Mouse (Mus musculus) large intestine, adult 2 months (tissue): ENCODE results near the gene Xlr5c. TPM values are rescaled to one million over a fixed set of nuclear protein-coding genes. Genes with fewer than 3 reads are reported as not detected.
"Not testable (repeated sequence)": the region's sequence is repeated elsewhere in the genome, so short reads cannot be mapped to it uniquely, and the experiment has no call there.

Experiments used
- DNase-seq: peaks from one replicate; pipeline ENCODE4 v3.0.0-alpha.2; 2012; ENCODE audit warnings: low read depth, low spot score
- WGBS: fragments of 180-500 bp; shearing (Covaris S2); methylation state at CpG from one replicate; pipeline ENCODE4 v1.1.7; 2018; 5-methylcytosine and 5-hydroxymethylcytosine counted together
- polyA plus RNA-seq: library from polyadenylated mRNA; depleted of rRNA; stranded (reverse); fragments of >200 nt; gene quantifications from 2 replicates; pipeline ENCODE4 v1.2.3, GENCODE M21; 2012; rRNA removed

Xlr5c gene
- polyA plus RNA-seq: not detected in 2 replicates

DNA sequence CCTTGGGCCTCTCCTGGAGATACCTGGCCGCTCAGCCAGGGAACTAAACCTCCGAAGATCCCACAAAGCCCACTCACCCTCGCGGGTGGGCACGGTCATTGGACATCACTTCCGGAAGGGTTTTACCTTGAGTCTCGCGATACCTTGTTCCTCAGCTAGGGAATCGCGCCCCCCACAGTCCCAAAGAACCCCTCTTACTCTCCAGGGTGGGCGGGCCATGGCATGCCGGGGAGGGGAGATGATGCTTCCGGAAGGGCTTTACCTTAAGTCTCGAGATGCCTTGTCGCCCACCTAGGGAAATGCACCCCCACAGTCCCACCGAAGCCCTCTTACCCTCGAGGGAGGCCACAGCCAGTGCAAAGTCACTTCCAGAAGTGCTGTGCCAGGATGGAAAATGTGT, at the start of gene Xlr5c, which contains the start of gene Xlr5a:
TSS of gene Xlr5c (minus strand) at position 101 of the 400 bp plus-strand sequence.
TSS of gene Xlr5a (minus strand) at position 101 of the 400 bp plus-strand sequence.
- 91% methylated on average over 12 of the region's 17 CpGs for WGBS
- DNase-seq: not testable (repeated sequence)

DNA sequence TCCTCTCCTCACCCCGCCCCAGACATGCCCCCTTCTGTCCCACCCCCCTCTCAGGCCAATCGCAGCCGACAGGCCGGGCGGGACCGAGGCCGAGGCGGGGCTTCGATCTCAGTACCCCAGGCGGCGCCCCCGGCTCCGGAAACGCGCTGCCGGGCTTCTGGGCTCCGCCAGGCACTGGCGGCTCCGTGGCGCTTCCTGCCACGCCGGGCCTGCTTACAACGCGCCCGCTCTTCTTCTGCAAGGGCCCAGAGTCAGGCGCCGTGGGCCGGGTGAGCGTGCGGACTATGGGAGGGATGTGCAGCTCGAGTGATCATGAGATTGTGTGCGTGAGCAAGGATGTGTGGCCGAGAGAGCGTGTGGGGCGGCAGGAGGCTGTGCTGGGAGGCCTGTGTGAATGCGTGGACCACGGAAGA, 49.7 kb upstream of the Xlr5c start, which contains the start of gene Zfp275:
TSS of gene Zfp275 (plus strand) at position 139 of the 413 bp plus-strand sequence.
- DNase-seq: no peak

DNA sequence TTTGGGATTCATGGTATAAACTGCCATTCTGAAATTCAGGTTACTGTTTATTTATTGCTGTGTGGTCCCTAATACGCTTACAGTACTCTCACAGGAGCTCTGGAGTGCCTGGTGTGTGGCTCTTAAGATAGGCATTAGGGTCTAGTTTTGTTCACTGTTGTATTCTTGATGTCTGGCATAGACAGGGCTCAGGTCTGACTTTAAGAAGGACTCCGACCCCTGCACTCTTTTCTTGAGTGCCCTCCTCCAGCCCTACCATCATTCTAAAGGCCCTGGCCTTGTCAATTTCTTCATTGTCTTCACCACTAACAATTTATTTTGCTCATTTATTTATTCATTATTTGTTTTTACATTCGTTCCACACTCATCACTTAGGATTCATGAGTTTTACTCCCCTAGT, 49.3 kb upstream of the Xlr5c start:
- 51% methylated on average over 3 of the region's 3 CpGs for WGBS
- DNase-seq: no peak

More for the DNA sequence above, 49.7 kb upstream of the Xlr5c start, which contains the start of gene Zfp275:
- WGBS: 22% methylated on average over 37 of the region's 37 CpGs

DNA sequence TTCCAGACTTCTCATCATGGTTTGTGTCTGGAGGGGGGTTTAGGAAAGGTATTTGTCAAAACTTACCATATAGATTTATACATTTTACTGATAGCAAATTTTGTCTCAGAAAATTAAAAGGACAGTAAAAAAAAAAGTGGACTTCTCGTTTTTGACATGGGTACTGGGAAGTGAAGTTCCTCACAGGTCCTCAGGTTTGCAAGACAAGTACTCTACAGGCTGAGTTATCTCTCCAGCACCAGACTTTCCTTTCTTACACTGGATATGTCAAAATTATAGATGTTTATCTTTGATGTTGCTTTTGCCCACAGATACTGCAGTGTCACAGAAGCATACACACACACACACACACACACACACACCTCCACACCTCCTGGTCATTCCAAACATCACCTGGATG, 48.7 kb upstream of the Xlr5c start:
- DNase-seq: no peak
- 53% methylated on average over 1 of the region's 1 CpGs for WGBS

DNA sequence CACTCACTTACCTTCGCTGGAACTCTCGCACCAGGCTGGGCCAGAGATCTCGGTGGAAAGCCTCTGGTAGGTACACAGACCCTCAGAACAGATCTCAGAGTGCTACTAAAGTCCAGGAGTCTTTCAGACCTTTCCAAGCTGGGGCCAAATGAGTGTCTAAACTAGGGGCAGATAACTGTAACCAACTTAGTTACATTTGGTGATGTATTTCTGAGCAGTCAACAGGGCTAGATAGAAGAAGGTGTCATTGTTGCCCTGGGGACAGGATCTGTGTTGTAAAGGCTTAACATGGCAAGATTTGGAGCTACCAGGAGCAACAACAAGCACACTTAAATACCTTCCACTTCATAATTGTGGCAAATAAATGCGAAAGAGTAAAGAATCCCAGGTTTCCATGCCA, 44.0 kb upstream of the Xlr5c start, which contains the start of gene Gm45015:
TSS of gene Gm45015 (minus strand) at position 101 of the 400 bp plus-strand sequence.
- 91% methylated on average over 4 of the region's 4 CpGs for WGBS
- no peak for DNase-seq

DNA sequence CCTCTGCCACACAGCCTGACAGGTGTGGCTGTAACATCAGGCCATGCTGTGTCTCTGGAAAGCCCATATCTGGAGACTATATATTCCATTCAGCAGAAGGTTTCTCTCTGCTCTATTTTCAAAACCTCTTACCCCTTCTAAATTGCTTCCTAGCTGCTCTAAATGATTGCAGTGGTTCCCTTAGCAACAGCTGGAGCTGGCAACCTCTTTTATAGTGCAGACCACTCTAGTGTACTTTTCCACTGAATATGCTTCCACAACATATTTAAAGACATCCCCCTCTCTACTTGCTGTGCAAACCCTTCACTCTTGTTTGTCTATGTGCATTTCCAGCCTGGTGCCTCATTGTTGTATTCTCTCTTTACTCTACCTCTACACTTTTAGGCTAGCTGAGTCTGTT, 40.8 kb upstream of the Xlr5c start:
- DNase-seq: no peak

DNA sequence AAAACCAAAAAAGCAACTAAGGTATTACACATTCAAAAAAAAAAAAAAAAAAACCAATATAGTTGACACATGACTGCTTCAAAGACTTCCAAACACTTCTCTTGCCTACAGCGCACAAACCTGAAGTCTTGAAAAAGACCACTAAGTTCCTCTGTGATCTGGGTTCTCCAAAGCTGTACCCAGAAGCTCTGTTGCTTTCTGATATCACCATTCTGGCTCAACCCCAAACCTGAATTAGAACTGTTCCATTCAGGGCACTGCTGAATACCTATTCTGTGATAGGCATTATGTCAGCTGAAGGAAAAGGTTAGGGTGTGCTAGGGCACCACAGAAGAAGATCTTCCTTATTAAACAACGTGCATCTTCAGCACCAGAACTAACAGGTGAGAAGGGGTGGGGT, 34.4 kb upstream of the Xlr5c start:
- WGBS: 67% methylated on average over 2 of the region's 2 CpGs
- no peak for DNase-seq

DNA sequence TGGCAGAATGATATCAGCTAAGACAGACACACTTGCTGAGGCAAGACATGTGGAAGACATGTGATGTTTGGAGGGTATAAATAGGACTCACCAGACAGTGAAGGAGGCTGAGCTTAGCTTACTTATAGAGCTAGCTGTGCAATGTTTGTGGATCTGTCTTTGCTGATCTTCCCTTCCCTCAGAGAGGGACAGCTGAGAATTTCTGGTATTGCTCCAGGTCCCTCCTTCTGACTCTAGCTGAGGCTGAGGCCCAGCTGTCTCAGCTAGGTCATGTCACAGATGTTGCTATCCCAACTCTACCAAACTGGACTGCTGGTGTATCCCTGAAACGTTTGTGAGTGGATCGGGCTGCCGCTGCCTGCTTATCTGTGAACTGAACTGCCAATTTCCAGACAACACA, 28.3 kb upstream of the Xlr5c start:
- DNase-seq: no peak
- WGBS: 60% methylated on average over 3 of the region's 3 CpGs

DNA sequence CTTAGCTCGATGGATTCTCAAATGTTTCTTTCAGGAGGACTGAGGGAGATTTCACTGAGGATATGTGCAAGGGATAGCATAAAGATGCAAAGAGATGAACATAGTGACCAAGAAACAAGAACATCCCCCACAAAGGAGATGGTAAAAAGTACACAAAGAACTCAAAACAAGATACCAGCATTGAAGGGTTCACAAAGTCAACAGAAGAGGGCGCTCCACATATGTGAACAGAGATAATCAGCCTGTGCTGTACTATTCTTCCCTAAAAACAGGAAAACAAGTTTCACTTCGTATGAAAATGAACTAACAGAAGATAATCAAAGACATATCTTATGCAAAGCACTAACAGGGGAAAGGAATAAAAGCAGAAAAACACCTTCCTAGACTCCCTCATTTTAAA, 19.7 kb upstream of the Xlr5c start:
- WGBS: 28% methylated on average over 3 of the region's 3 CpGs
- DNase-seq: no peak

DNA sequence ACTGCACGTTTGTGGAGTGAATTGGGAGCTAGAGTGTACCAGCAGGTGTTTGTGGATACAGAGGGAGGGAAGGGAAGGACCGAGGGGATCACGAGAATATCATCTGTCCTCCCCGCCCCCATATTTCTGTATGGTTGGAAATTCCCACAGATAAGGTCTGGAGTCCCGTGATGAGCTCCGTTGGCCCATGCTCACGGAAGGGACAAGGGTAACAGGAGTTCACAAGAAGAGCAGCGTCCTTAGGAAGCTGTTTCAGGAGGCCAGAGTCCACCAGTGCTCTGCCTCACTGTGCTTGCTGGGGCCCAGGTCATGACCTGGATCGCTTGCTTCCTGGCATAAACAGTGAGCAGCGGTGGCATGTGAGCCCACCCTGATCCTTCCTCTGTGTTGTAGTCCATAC, 3.0 kb upstream of the Xlr5c start:
- not testable (repeated sequence) for DNase-seq
- WGBS: 37% methylated on average over 10 of the region's 10 CpGs

DNA sequence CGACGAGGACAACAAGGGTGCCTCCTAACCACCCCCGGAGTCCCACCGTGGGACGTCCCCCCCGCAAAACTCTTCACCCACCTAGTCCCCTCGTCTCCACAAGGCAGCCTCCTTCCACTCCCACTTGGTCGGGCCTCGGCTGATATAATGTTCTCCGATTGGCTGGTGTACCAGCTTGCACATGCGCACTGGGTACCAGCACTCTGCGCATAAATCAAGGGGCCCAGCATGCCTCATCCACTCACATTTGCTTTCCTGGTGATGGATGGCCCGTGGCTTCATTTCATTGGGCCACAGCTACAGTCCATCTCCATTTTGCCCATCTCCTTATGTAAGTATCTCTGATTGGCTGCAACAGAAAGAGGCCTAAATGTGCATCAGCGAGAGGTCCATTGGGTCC, 27.5 kb downstream of the Xlr5c start, which contains the start of gene Xlr3c:
TSS of gene Xlr3c (minus strand) at position 121 of the 400 bp plus-strand sequence.
- DNase-seq: not testable (repeated sequence)
- WGBS: 90% methylated on average over 14 of the region's 14 CpGs

DNA sequence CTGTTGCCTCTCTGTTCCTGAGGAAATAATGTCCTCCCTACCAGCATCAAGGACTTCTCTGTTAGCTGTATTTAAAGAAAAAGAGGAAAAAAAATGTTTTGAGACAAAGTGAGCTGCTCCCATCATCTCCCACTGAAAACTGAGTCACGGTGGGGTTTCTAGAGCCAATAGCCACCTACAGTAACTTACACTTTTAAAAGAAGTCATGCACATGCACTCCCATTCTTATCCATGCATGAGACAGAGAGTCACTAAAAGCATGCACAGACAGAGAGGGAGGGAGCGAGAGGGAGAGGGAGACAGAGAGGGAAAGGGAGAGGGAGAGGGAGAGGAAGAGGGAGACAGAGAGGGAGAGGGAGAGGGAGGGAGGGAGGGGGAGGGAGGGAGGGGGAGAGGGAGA, 30.3 kb downstream of the Xlr5c start:
- 85% methylated on average over 1 of the region's 2 CpGs for WGBS
- not testable (repeated sequence) for DNase-seq

DNA sequence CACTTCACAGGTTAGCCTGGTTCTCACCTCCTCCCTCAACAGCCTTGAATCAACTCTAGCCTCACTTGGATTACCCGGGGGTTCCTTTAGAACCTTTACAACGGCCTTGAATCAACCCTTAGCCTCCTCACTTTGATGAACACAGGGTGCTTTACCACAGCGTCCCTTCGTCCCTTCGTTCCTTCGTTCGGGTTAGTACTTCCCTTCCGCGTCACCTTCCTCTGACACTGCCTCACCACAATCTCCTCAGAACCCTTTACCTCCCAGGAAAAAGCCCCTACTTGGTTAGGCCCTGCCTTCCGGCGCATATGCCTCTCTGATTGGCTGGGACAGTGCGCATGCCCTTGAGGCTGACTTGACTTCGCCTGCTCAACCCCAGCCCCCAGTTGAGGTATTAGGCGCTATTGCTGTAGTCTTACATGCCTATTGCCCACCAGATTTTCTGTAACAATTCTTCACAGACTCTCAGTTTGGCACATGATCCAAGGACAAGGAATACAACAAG, 49.9 kb downstream of the Xlr5c start, which contains the start of gene Xlr4c:
TSS of gene Xlr4c (minus strand) at position 310 of the 505 bp plus-strand sequence.
- 79% methylated on average over 14 of the region's 14 CpGs for WGBS
- DNase-seq: not testable (repeated sequence)

Other genes starting within 250 kb of the Xlr5c start
- gene Pnma3, start 228.2 kb downstream of the Xlr5c start, polyA plus RNA-seq: 0.04 and 0.10 TPM in 2 replicates
- gene Xlr4a, start 210.5 kb downstream of the Xlr5c start, polyA plus RNA-seq: 0.32 TPM in 2 replicates
- gene Xlr3a, start 195.9 kb downstream of the Xlr5c start, polyA plus RNA-seq: 0.55 and 0.92 TPM in 2 replicates
- gene Gm14685, start 175.9 kb downstream of the Xlr5c start, polyA plus RNA-seq: 0.05 and 0.10 TPM in 2 replicates
- 0.07 TPM in 1 of 2 replicates, not detected in the other for gene Xlr5b, start 144.2 kb downstream of the Xlr5c start, polyA plus RNA-seq
- not detected in 2 replicates for gene DXBay18, start 143.5 kb downstream of the Xlr5c start, polyA plus RNA-seq
- gene Spin2d, start 116.0 kb downstream of the Xlr5c start, polyA plus RNA-seq: not detected in 2 replicates
- gene Xlr3b, start 100.8 kb downstream of the Xlr5c start, polyA plus RNA-seq: 0.22 TPM in 1 of 2 replicates, not detected in the other
- gene Xlr4b, start 78.6 kb downstream of the Xlr5c start, polyA plus RNA-seq: 0.47 and 0.99 TPM in 2 replicates
- 7.2 and 7.7 TPM in 2 replicates for gene F8a, start 64.7 kb downstream of the Xlr5c start, polyA plus RNA-seq
- gene Xlr4c, start 49.8 kb downstream of the Xlr5c start, polyA plus RNA-seq: 0.41 and 0.74 TPM in 2 replicates
- gene Xlr3c, start 27.6 kb downstream of the Xlr5c start, polyA plus RNA-seq: not detected in 2 replicates
- not detected in 2 replicates for gene Xlr5a, start within 50 bp of the Xlr5c start, polyA plus RNA-seq
- gene Gm45015, start 43.9 kb upstream of the Xlr5c start, polyA plus RNA-seq: not detected in 2 replicates
- gene Zfp275, start 49.6 kb upstream of the Xlr5c start, polyA plus RNA-seq: 3.0 and 4.7 TPM in 2 replicates
- 0.07 TPM in 1 of 2 replicates, not detected in the other for gene Gm18336, start 105.8 kb upstream of the Xlr5c start, polyA plus RNA-seq
- gene Zfp92, start 118.1 kb upstream of the Xlr5c start, polyA plus RNA-seq: 0.27 and 1.3 TPM in 2 replicates
- gene Trex2, start 142.4 kb upstream of the Xlr5c start, polyA plus RNA-seq: 2.5 and 7.0 TPM in 2 replicates
- gene Haus7, start 166.1 kb upstream of the Xlr5c start, polyA plus RNA-seq: 16.3 and 18.2 TPM in 2 replicates
- 124 and 157 TPM in 2 replicates for gene Bgn, start 190.6 kb upstream of the Xlr5c start, polyA plus RNA-seq
- gene Atp2b3, start 210.1 kb upstream of the Xlr5c start, polyA plus RNA-seq: 0.15 and 0.16 TPM in 2 replicates